ENCODE assay signal across 8 mouse cellular contexts in the genomic region with DNA sequence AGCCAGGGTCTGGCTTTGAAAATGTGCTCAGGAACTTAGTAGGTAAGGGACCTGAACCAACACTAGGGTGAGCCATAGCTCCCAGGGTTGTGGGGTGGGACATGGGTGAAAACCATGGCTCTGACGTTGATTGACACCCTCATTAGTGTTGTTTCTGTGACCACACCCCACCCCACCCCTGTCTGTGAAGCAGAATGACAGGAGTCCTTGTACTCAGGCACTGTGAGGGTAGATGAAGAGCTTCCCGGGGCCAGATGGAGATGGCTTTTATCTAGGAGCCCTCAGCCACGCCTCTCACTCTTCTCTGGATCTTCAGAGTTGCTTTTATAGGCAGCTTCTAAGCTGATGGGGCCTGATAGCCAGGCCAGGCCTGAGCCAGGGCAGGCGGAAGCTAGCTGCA.
DNase-seq lines count a peak whose midpoint lies in the region; ATAC-seq and TF ChIP-seq lines count a peak whose summit lies in the region.

No protein-coding gene starts in this region.

- TF ChIP-seq EP300 in liver, postnatal 0 days (IDR thresholded peaks at IDR 0.05; ENCODE audit: low read depth): peak; percentile 69

- 31% methylated on average over 4 of the region's 4 CpGs for WGBS in kidney, embryonic 15.5 days
- 28% methylated on average over 4 of the region's 4 CpGs for WGBS in liver, postnatal 0 days (ENCODE audit: insufficient replicate concordance)

- peak overlapping the region; percentile 81 for H3K27ac ChIP-seq in kidney, embryonic 15.5 days
- peak overlapping the region; percentile 92 for H3K27ac ChIP-seq in liver, postnatal 0 days (ENCODE audit: low read depth)

- no peaks in the 10 kb centered on the region for H3K9me3 ChIP-seq in kidney, embryonic 15.5 days (replicated peaks)
- H3K9me3 ChIP-seq in liver, postnatal 0 days (ENCODE audit: low read length): no peaks in the 10 kb centered on the region

- H3K4me3 ChIP-seq in kidney, embryonic 15.5 days (replicated peaks): no peak overlapping the region
- H3K4me3 ChIP-seq in liver, postnatal 0 days (ENCODE audit: low read depth, low read length): no peak overlapping the region

- no peak for DNase-seq in kidney, adult 11 months
- peak; percentile 70 for DNase-seq in MN1 (ENCODE audit: low spot score)
- peak; percentile 55 for DNase-seq in liver, postnatal 0 days
- no peak for DNase-seq in cerebellum, adult 8-10 months
- DNase-seq in left cerebral cortex, adult 8-10 months (ENCODE audit: low spot score in 2 of 2): no peak
- DNase-seq in cerebellum, postnatal 25 days: no peak

- H3K4me1 ChIP-seq in kidney, embryonic 15.5 days: peaks cover 85% of the 10 kb centered on the region
- peaks cover 97% of the 10 kb centered on the region for H3K4me1 ChIP-seq in liver, postnatal 0 days (ENCODE audit: insufficient read depth)

- ATAC-seq in kidney, embryonic 15.5 days (replicated peaks; ENCODE audit: low FRiP score): no peak
- peak; percentile 70 for ATAC-seq in erythroid progenitor cell, adult 5-6 weeks (replicated peaks; ENCODE audit: low FRiP score, poor library complexity, severe bottlenecking)
- ATAC-seq in liver, postnatal 0 days: peak; percentile 75

- TF ChIP-seq CTCF in liver, postnatal 0 days (IDR thresholded peaks at IDR 0.05; ENCODE audit: low read depth): peak; percentile 20; the same call in 1 of the 2 replicates

- H3K4me2 ChIP-seq in kidney, embryonic 15.5 days: no peak overlapping the region
- H3K4me2 ChIP-seq in liver, postnatal 0 days (ENCODE audit: low read depth, low read length): no peak overlapping the region

- H3K27me3 ChIP-seq in kidney, embryonic 15.5 days: no peaks in the 10 kb centered on the region
- no peaks in the 10 kb centered on the region for H3K27me3 ChIP-seq in liver, postnatal 0 days (ENCODE audit: insufficient read depth, low read length)

- H3K9ac ChIP-seq in kidney, embryonic 15.5 days: no peak overlapping the region
- H3K9ac ChIP-seq in liver, postnatal 0 days (replicated peaks): no peak overlapping the region

- H3K36me3 ChIP-seq in kidney, embryonic 15.5 days: no peaks in the 10 kb centered on the region; the same call in 1 of the 2 replicates
- no peaks in the 10 kb centered on the region for H3K36me3 ChIP-seq in liver, postnatal 0 days (replicated peaks; ENCODE audit: insufficient read depth, low read length)

Comparison
In these comparisons a context has a peak if more than half of its experiments do, and no peak if none do; other contexts are left out.
1. DNase-seq: peak in MN1 (single experiment) and liver, postnatal 0 days (single experiment); none in kidney, adult 11 months (single experiment), cerebellum, adult 8-10 months (single experiment), left cerebral cortex, adult 8-10 months (0 of 2) and cerebellum, postnatal 25 days (0 of 2).